Mouse (Mus musculus) embryonic facial prominence, embryonic 10.5 days (tissue): ENCODE measurements around the gene Nup153. TPM values are rescaled to one million over a fixed set of nuclear protein-coding genes. Genes with fewer than 3 reads are reported as not detected.

Source experiments
- DNase-seq: peaks from one replicate; pipeline ENCODE4 v3.0.0-alpha.2; 2017; ENCODE audit warnings: low spot score
- H3K27ac ChIP-seq: fragments of 300-500 bp; sonication (generic); replicated peaks from 2 replicates; pipeline ENCODE4 v1.5.1; 2016; ENCODE audit warnings: mild to moderate bottlenecking
- H3K27me3 ChIP-seq: fragments of 300-500 bp; sonication (generic); replicated peaks from 2 replicates; pipeline ENCODE4 v1.6.1; 2016; ENCODE audit warnings: low read depth, mild to moderate bottlenecking; ENCODE audit not compliant: poor library complexity, severe bottlenecking
- H3K36me3 ChIP-seq: fragments of 300-500 bp; sonication (generic); replicated peaks from 2 replicates; pipeline ENCODE4 v1.6.1; 2016; ENCODE audit warnings: mild to moderate bottlenecking, moderate library complexity
- H3K4me1 ChIP-seq: fragments of 300-500 bp; sonication (generic); 2 replicates; pipeline ENCODE4 v1.6.1; 2016
- H3K4me3 ChIP-seq: fragments of 300-500 bp; sonication (generic); 2 replicates; pipeline ENCODE4 v1.5.1; 2016; ENCODE audit warnings: mild to moderate bottlenecking, moderate library complexity
- H3K9me3 ChIP-seq: fragments of 300-500 bp; sonication (generic); 2 replicates; pipeline ENCODE4 v1.6.1; 2016; ENCODE audit warnings: mild to moderate bottlenecking
- WGBS: fragments of 180-500 bp; shearing (Covaris S2); methylation state at CpG from one replicate; pipeline ENCODE4 v1.1.7; 2016; 5-methylcytosine and 5-hydroxymethylcytosine counted together
- polyA plus RNA-seq: library from polyadenylated mRNA; unstranded; fragments of >200 nt; fragmentation: Nextera tagmentation; extraction: Ambion mirVana; gene quantifications from 2 replicates; pipeline ENCODE4 v1.2.1, GENCODE M21; 2016

Gene Nup153
- polyA plus RNA-seq, 1 experiment from 2014 or later: 34.3 TPM

- H3K27me3 ChIP-seq: no peaks in the 10 kb centered on the region
- H3K4me3 ChIP-seq: no peak overlapping the region
- H3K36me3 ChIP-seq: peaks cover 95% of the 10 kb centered on the region
- 87% methylated on average over 1 of the region's 1 CpGs for WGBS
- no peak overlapping the region for H3K27ac ChIP-seq
- no peak for DNase-seq
- H3K9me3 ChIP-seq: no peaks in the 10 kb centered on the region
- H3K4me1 ChIP-seq: no peaks in the 10 kb centered on the region
These were observed 32.3 kb downstream of the Nup153 start for GRCm38 (mm10) chr13:46695296-46695908.

GRCm38 (mm10) chr13:46690559-46691241, 37.0 kb downstream of the Nup153 start:
- 90% methylated on average over 4 of the region's 4 CpGs for whole genome bisulfite sequencing
- DNase-seq: no peak
- peaks cover 99% of the 10 kb centered on the region for H3K36me3 ChIP-seq
- no peak overlapping the region for H3K27ac ChIP-seq
- H3K4me3 ChIP-seq: no peak overlapping the region
- H3K9me3 ChIP-seq: no peaks in the 10 kb centered on the region
- no peaks in the 10 kb centered on the region for H3K27me3 ChIP-seq
- H3K4me1 ChIP-seq: no peaks in the 10 kb centered on the region

GRCm38 (mm10) chr13:46683370-46683769, 44.4 kb downstream of the Nup153 start:
- H3K4me3 ChIP-seq: no peak overlapping the region
- H3K27me3 ChIP-seq: no peaks in the 10 kb centered on the region
- H3K27ac ChIP-seq: no peak overlapping the region
- no peak for DNase-seq
- WGBS: 99% methylated on average over 1 of the region's 1 CpGs
- H3K36me3 ChIP-seq: peaks cover 95% of the 10 kb centered on the region
- no peaks in the 10 kb centered on the region for H3K4me1 ChIP-seq
- no peaks in the 10 kb centered on the region for H3K9me3 ChIP-seq

DNA sequence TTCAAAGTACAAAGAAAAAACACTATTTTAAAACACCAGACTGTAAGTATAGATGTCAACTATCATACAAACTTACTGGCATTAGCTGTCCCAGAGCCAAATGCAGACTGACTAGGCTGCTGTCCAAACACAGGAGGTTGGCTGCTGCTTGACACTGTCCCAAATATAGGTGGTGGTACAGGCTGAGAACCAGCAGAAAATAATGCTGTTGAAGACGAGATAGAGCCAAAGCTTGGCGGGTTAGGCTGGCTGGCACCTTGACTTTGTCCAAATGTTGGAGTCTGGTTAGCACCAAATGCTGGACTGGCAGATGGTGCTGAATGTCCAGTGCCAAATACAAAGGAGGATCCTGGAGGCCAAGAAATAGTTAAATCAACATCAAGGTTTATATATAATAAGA, 44.8 kb downstream of the Nup153 start:
- H3K27me3 ChIP-seq: no peaks in the 10 kb centered on the region
- DNase-seq: no peak
- H3K4me1 ChIP-seq: no peaks in the 10 kb centered on the region
- H3K9me3 ChIP-seq: no peaks in the 10 kb centered on the region
- no peak overlapping the region for H3K4me3 ChIP-seq
- H3K27ac ChIP-seq: no peak overlapping the region
- H3K36me3 ChIP-seq: peaks cover 96% of the 10 kb centered on the region
- WGBS: 84% methylated on average over 2 of the region's 2 CpGs

DNA sequence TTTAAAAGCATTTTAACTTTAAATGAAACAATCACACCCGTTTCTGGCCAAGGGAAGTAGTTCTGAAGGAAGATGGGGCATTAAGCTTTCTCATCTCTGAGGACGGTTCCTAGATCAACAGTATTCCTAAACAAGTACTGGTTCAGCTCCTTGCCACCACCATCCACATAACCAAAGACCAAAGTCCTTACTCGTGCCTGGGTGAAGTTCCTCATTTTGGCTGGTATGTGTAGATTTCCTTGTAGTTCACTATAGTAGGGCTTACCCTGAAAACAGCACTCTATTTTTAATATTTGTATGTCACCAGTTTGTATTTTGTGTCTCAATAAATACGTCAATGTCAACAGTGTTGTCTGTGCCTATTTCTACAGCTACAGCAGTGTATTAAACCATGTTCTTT, 50.0 kb downstream of the Nup153 start:
- Histone ChIP-seq H3K36me3 (peaks cover 84% of the 10 kb centered on the region), H3K4me1 (no peaks in the 10 kb centered on the region), H3K9me3 (no peaks in the 10 kb centered on the region), H3K4me3 (no peak overlapping the region), H3K27me3 (no peaks in the 10 kb centered on the region), H3K27ac (no peak overlapping the region)
- DNase-seq: no peak
- WGBS: 86% methylated on average over 4 of the region's 4 CpGs

DNA sequence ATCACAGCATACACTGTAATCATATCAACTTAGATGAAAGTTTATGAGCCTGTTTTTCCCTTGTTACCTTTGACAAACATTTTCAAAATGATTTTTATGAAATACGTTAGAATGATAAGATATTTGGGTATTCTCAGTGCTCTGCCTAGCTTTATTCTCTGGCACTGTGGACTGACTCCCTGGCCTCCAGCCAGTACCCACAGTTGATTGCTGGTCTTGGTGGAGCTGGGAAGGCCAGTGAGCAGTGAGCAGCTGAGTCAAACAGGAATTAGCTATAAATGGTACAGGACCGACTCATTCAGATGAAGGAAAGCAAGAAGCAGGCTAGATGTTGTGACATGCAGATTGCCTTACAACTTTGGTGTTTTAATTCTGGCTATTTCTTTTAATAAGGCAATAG, 53.1 kb downstream of the Nup153 start:
- Histone ChIP-seq H3K27me3 (no peaks in the 10 kb centered on the region), H3K27ac (no peak overlapping the region), H3K9me3 (no peaks in the 10 kb centered on the region), H3K36me3 (peaks cover 74% of the 10 kb centered on the region), H3K4me1 (peaks cover 9% of the 10 kb centered on the region), H3K4me3 (no peak overlapping the region)
- DNase-seq: no peak
- WGBS: 88% methylated on average over 2 of the region's 2 CpGs

GRCm38 (mm10) chr13:46670514-46670913, 57.2 kb downstream of the Nup153 start:
- Histone ChIP-seq H3K36me3 (peaks cover 41% of the 10 kb centered on the region), H3K27me3 (no peaks in the 10 kb centered on the region), H3K4me1 (peaks cover 15% of the 10 kb centered on the region), H3K4me3 (peak overlapping the region; percentile 92), H3K27ac (no peak overlapping the region), H3K9me3 (no peaks in the 10 kb centered on the region)
- WGBS: 74% methylated on average over 9 of the region's 9 CpGs
- DNase-seq: no peak

DNA sequence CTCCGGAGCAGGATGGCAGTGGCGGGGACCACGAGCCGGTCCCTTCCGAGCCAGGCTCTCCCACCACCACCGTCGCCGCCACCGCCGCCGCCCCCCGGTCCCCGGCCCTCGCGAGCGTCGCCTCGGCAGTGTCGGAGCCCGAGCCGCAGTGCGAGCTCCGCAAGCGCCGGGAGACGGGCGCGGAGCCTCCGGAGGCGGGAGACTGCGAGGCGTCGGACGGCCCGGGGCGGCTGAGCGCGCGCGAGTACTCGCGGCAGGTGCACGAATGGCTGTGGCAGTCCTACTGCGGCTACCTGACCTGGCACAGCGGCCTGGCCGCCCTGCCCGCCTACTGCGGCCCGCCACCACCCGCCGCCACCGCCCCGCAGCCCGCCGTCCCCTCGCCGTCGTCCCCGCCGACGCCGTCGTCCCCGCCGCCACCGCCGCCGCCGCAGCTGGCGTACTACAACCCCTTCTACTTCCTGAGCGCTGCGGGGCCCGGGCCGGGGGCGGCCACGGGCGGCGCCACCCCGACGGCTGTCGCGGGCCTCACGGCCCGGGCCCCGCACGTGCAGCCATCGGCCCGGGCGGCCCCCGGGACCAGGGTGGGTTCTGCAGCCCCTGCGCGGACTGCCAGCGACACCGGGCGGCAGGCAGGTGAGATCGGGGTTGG, 58.0 kb downstream of the Nup153 start:
- Histone ChIP-seq H3K9me3 (no peaks in the 10 kb centered on the region), H3K4me3 (peak overlapping the region; percentile 92), H3K4me1 (peaks cover 15% of the 10 kb centered on the region), H3K27me3 (no peaks in the 10 kb centered on the region), H3K36me3 (peaks cover 34% of the 10 kb centered on the region), H3K27ac (peak overlapping the region; percentile 88)
- DNase-seq: peak; percentile 46
- WGBS: under 1% methylated on average over 78 of the region's 96 CpGs

GRCm38 (mm10) chr13:46669048-46669619, 58.6 kb downstream of the Nup153 start, which contains the start of gene Fam8a1:
Gene Fam8a1 (plus strand): TSS chr13:46669522.
- DNase-seq: peak; percentile 95
- WGBS: under 1% methylated on average over 45 of the region's 46 CpGs
- H3K9me3 ChIP-seq: no peaks in the 10 kb centered on the region
- H3K4me1 ChIP-seq: peaks cover 15% of the 10 kb centered on the region
- H3K27me3 ChIP-seq: no peaks in the 10 kb centered on the region
- H3K27ac ChIP-seq: peak within 1 kb of the TSS; percentile 88
- peaks cover 27% of the 10 kb centered on the region for H3K36me3 ChIP-seq
- peak within 1 kb of the TSS; percentile 92 for H3K4me3 ChIP-seq

DNA sequence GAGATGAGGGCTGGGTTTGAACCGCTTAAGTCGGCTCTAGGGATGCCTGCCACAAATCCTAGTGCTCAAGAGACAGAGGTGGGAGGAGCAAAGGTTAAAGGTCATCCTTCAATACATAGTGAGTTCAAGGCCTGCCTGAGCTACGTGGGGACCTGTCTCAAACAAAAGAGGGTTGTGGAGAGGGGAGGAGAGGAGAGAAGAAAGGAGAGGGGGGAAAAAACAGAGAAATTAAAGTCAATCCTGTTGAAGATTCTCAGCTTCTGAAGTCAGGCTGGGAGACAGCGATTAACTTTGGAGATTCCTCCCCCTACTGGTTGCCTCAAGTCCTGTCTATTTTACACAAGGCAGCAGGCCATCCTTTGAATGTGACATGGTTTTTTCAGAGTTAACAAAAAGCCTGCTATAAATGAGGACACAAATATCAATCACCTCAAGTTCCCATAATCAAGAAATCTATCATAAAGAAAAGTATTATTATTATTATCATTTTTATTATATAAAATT, 64.2 kb downstream of the Nup153 start:
- Histone ChIP-seq H3K4me1 (peaks cover 2% of the 10 kb centered on the region), H3K9me3 (no peaks in the 10 kb centered on the region), H3K36me3 (no peaks in the 10 kb centered on the region), H3K27me3 (no peaks in the 10 kb centered on the region), H3K27ac (no peak overlapping the region), H3K4me3 (no peak overlapping the region)
- WGBS: 43% methylated on average over 4 of the region's 4 CpGs
- no peak for DNase-seq

DNA sequence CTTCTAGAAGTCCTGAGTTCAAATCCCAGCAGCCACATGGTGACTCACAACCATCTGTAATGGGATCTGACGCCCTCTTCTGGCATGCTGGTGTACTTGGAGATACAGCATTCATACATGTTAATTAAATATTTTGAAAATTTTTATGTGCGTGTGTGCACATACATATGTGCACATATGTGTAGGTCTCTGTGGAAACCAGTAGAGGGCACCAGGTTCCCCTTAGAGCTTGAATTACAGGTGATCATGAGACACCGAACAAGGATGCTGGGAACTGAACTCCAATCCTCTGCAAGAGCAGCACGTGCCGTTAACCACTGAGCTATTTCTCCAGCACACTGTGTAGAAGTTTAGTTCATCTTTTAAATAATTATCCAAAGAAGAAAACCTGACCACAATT, 68.5 kb downstream of the Nup153 start:
- H3K4me1 ChIP-seq: no peaks in the 10 kb centered on the region
- H3K4me3 ChIP-seq: no peak overlapping the region
- DNase-seq: no peak
- no peaks in the 10 kb centered on the region for H3K9me3 ChIP-seq
- no peak overlapping the region for H3K27ac ChIP-seq
- H3K36me3 ChIP-seq: no peaks in the 10 kb centered on the region
- 91% methylated on average over 5 of the region's 5 CpGs for WGBS
- no peaks in the 10 kb centered on the region for H3K27me3 ChIP-seq

DNA sequence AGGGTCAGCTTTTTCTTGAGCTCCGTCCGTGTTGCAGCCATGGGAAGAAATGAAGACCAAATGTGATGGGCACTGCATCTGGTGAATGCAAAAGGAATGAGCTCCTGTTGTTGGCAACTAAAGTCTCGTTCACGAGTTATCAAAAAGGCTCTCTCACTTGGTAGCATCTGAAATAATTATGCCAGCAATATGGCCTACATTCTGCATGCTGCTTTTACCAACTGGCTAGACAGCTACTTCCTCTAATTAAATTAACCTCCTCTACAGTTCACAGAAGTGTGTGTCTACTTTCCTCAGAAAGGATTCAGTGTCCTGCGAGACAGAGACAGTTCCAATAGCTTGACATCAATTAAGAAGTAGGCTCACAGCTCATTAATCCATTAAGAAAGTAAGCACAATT, 73.2 kb downstream of the Nup153 start:
- no peaks in the 10 kb centered on the region for H3K9me3 ChIP-seq
- H3K36me3 ChIP-seq: no peaks in the 10 kb centered on the region
- H3K27me3 ChIP-seq: no peaks in the 10 kb centered on the region
- H3K4me3 ChIP-seq: no peak overlapping the region
- WGBS: 72% methylated on average over 5 of the region's 5 CpGs
- H3K4me1 ChIP-seq: no peaks in the 10 kb centered on the region
- H3K27ac ChIP-seq: no peak overlapping the region
- DNase-seq: no peak
